Mouse (Mus musculus) heart, postnatal 4 days (tissue): ENCODE measurements around the gene Bbs10. TPM values are rescaled to one million over a fixed set of nuclear protein-coding genes. Genes with fewer than 3 reads are reported as not detected.

Experiments
- DNase-seq: peaks from one replicate; pipeline ENCODE4 v3.0.0; 2021
- total RNA-seq, 2 experiments: library from RNA; stranded (reverse); gene quantifications; 2 replicates each; pipeline ENCODE4 v1.2.3; 2021

The Bbs10 gene
- total RNA-seq, result 1 to 10 TPM; 2.8 to 2.9 TPM

- DNase-seq, result peak; percentile 97
These were observed at the start of gene Bbs10 for GRCm38 (mm10) chr10:111298140-111299098. Gene Bbs10, plus strand, starts transcription at chr10:111298679.

DNA sequence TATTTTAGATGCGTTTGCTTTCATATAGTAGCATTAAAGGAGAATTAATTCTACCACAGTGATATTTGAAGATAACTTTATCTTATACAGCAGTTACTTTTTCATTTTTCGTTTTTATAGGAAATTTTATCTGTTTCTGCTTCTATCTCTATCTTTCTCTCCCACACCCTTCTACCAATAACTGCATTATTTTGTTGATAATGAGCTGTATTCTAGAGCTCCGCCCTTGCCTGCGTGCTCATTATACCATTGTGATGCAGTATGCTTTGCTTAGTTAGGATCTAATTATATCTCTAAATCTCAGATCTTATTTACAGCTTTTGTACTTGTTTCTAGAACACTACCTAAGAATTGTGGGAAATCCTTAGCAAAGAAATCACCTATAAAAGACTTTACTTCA lies 48.3 kb upstream of the Bbs10 start:
- DNase-seq, result no peak

DNA sequence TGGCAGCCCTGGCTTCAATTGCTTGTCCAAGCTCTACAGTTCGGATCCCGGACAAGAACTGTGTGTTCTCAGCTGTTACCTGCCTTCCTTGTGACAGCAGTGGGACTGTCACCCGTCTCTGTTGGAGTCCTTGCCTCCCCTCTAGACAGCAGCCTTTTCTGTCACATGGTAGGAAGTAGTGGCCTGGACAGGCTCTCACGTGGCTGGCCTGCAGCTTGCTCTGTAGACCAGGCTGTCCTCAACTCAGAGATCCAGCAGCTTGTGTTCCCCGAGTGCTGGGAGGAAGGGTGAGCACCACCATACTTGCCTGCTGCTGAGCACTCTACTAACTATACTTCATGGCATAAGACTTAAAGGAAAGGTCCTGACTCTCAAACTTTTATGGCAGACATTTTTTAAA lies 46.8 kb upstream of the Bbs10 start:
- no peak for DNase-seq

GRCm38 (mm10) chr10:111255228-111255627 lies 43.3 kb upstream of the Bbs10 start:
- no peak for DNase-seq

GRCm38 (mm10) chr10:111256156-111256555 lies 42.3 kb upstream of the Bbs10 start:
- DNase-seq, result no peak

DNA sequence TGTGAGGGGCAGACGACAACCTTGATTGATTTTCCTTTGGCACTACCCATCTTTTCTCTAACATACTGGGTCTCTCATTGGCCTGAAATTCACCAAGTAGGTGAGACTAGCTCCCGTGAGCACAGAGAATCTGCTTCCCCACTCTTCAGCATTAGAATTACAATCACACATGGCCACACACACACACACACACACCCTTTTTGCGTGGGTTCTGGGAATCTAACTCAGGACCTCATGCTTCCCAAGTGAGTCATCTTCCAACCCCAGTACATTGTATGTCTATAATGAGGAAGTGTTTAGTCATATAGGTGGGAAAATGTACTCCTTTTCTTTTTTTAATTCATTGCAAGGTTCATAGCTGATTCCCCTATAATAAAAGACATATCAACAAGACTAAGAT lies 41.1 kb upstream of the Bbs10 start:
- DNase-seq, result no peak

DNA sequence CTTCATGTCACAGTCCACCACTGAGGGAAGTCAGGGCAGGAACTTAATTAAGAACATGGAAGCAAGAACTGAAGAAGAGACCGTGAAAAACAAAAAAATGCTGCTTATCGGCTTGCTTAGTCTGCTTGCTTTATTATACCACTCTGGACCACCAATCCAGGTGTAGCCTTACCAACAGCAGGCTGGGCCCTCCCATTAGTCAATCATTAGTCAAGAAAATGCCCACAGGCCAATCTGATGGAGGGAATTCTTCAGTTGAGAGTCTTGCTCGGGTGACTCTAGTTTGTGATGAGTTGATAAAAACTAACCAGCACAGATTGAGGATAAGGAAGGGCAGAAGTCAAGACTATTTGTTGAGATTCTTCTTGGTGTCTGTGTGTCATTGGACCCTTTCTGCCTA lies 40.2 kb upstream of the Bbs10 start:
- no peak for DNase-seq

GRCm38 (mm10) chr10:111271687-111272086 lies 26.8 kb upstream of the Bbs10 start:
- peak; percentile 31 for DNase-seq

DNA sequence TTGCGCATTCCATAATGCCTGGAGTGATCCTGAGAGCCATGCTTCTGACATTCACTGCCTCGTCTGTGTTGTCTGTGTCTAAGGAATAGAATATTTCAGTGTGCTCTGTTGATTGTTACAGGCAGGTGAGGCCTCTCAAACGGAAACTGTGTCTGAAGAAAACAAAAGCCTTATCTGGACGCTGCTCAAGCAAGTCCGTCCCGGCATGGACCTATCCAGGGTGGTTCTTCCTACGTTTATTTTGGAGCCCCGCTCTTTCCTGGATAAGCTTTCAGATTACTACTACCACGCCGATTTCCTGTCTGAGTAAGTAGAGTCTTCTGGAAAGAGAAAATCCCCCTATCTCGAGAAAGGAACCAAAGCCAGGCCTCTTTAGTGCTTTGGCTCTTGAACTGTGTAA lies 25.6 kb upstream of the Bbs10 start:
- no peak for DNase-seq

GRCm38 (mm10) chr10:111273463-111274088 lies 24.9 kb upstream of the Bbs10 start:
- no peak for DNase-seq

- no peak for DNase-seq
These were observed 22.7 kb upstream of the Bbs10 start for GRCm38 (mm10) chr10:111275822-111276221.

DNA sequence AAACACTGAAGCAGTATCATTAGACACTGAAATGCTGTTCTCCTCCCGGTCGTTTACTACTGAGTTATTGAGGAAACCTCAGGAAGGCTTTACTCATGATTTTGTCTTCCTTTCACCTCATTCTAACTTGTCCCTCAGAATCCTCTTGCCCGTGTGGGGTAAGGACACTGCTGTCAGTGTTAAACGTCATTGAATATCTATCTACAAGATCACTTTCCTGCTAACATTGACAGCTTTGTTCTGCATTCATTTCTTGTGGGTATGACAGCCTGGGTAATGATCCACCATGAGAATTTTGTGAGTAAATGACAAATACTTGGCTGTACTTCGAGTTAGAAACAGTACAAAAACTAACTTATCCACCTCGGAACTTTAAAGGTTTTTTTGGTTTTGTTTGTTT lies 848 bp upstream of the Bbs10 start:
- no peak for DNase-seq

GRCm38 (mm10) chr10:111299591-111299990 lies 1.1 kb downstream of the Bbs10 start:
- DNase-seq, result no peak

- DNase-seq, result no peak
These were observed 2.6 kb downstream of the Bbs10 start for GRCm38 (mm10) chr10:111301041-111301440.

GRCm38 (mm10) chr10:111302486-111302885 lies 4.0 kb downstream of the Bbs10 start:
- DNase-seq, result no peak

- DNase-seq, result no peak
These were observed 10.5 kb downstream of the Bbs10 start for GRCm38 (mm10) chr10:111308850-111309501.

GRCm38 (mm10) chr10:111313282-111313681 lies 14.8 kb downstream of the Bbs10 start:
- no peak for DNase-seq

DNA sequence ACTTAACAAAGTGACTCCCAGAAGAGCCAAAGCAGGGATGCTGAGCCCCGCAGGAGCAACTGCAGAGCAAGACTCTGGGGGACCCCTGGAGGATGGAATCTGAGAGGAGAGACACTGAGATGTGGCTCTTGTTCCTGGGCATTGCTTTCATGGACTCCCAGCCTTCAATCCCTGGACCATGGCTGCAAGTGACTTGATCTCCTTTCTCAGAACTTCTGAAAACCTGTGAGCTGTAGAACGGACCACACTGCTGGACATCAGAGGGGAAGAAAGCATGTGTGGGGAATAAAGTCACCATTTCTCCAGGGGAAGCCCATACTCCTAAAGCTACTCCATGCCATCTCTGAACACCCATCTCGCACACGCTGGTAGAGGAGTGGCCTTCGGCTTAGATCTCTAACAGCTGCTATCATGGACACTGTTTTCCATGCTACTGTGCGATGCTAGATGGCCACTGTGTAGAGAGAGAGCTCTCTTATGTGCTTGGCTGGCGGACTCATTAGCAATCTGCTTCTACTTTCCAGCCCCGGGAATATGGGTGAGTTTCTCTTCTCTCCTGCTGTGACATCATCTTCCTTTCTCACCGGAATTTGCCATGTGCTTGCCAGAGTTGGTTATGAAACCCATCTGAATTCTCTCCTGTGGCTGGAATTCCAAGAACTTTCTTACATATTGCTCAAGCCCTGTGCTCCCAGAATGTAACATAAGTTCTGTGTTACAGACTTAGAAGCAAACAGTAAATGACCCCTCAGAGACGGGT lies 16.3 kb downstream of the Bbs10 start:
- no peak for DNase-seq

- no peak for DNase-seq
These were observed 17.5 kb downstream of the Bbs10 start for GRCm38 (mm10) chr10:111315940-111316339.

DNA sequence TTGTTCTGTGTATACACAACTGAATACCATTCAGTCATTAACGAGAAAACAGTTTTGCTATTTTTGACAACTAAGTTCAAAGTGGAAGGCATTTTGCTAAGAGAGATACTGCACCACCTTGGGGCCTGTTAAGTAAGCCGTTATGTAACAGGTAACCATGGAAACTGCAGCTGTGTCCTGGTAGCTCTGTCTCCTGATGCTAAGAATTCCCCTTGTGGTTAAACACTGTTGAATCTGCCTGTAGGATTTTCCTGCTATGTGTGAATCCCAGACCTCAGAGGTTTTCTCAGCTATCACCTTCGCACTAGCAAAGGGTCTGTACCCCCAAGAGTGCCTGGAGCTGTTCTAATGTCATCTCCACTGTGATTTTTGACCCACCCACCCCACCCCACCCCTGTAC lies 19.5 kb downstream of the Bbs10 start:
- no peak for DNase-seq

- no peak for DNase-seq
These were observed 20.5 kb downstream of the Bbs10 start for GRCm38 (mm10) chr10:111318805-111319500.

- no peak for DNase-seq
These were observed 22.1 kb downstream of the Bbs10 start for GRCm38 (mm10) chr10:111320579-111320978.
